Mouse (Mus musculus) spleen, adult 2 months (tissue): ENCODE measurements around the gene Zfp553.

ENCODE experiments used
- CTCF ChIP-seq: fragments of 200-500 bp; IDR thresholded peaks from 2 replicates; pipeline ENCODE4 v1.5.1; 2011; ENCODE audit warnings: mild to moderate bottlenecking, inconsistent platforms; ENCODE audit not compliant: insufficient read depth, insufficient read length, insufficient replicate concordance; ENCODE audit errors: extremely low read depth
- POLR2A ChIP-seq: fragments of 200-500 bp; IDR thresholded peaks from 2 replicates; pipeline ENCODE4 v1.6.1; 2011; ENCODE audit warnings: low read depth, low read length, inconsistent platforms

DNA sequence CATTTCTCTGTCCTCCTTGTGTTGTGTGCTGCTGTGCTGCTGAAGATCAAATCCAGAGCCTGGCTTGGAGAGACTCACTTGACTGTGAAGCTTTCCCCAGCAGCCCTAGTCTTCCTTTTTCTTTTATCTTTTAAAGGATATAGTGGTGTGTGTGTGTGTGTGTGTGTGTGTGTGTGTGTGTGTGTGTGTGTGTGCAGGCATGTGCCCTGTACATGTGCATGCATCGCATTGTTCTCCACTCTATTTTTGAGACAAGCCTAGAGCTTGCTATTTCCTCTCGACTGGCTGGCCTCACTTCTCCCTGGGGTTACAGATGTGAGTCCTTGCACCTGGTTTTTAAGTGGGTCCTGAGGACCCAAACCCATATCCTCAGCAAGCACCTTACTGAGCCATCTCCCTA, 49.3 kb downstream of the Zfp553 start:
- TF ChIP-seq POLR2A (no peak), CTCF (no peak)
